Mouse (Mus musculus) intestine, embryonic 14.5 days (tissue): ENCODE measurements at regions not wholly inside any gene's neighbourhood (a gene's known extent, or its start where the extent isn't known, plus 50 kb on each side); places are given as distances from the start of the nearest gene placed in this dataset.

Experiments used
- ATAC-seq: fragments of 200-750 bp; cut with Nextera tagmentation; replicated peaks from 2 replicates; pipeline ENCODE4 v1.8.0; 2017; ENCODE audit warnings: low read depth, moderate number of reproducible peaks, moderate TSS enrichment, moderate library complexity; ENCODE audit not compliant: low FRiP score, low TSS enrichment
- DNase-seq: peaks from one replicate; pipeline ENCODE4 v3.0.0-alpha.2; 2018; ENCODE audit warnings: low spot score
- H3K27ac ChIP-seq: fragments of 300-500 bp; sonication (generic); 2 replicates; pipeline ENCODE4 v1.5.1; 2014; ENCODE audit warnings: low read depth, mild to moderate bottlenecking, control low read depth
- H3K27me3 ChIP-seq: fragments of 300-500 bp; sonication (generic); replicated peaks from 2 replicates; pipeline ENCODE4 v1.6.1; 2014; ENCODE audit warnings: low read length, control low read depth; ENCODE audit not compliant: control insufficient read depth, insufficient read depth
- H3K36me3 ChIP-seq: fragments of 300-500 bp; sonication (generic); 2 replicates; pipeline ENCODE4 v1.6.1; 2014; ENCODE audit warnings: low read length, control low read depth; ENCODE audit not compliant: control insufficient read depth, insufficient read depth
- H3K4me1 ChIP-seq: fragments of 300-500 bp; sonication (generic); replicated peaks from 2 replicates; pipeline ENCODE4 v1.6.1; 2014; ENCODE audit warnings: low read length, control low read depth, mixed read lengths; ENCODE audit not compliant: control insufficient read depth, insufficient read depth
- H3K4me2 ChIP-seq: fragments of 300-500 bp; sonication (generic); 2 replicates; pipeline ENCODE4 v1.6.1; 2014; ENCODE audit warnings: low read length
- H3K4me3 ChIP-seq: fragments of 300-500 bp; sonication (generic); 2 replicates; pipeline ENCODE4 v1.5.1; 2014; ENCODE audit warnings: low read depth, low read length, control low read depth, mixed read lengths
- H3K9ac ChIP-seq: fragments of 300-500 bp; sonication (generic); 2 replicates; pipeline ENCODE4 v1.6.1; 2014; ENCODE audit warnings: mild to moderate bottlenecking, low read length
- H3K9me3 ChIP-seq: fragments of 300-500 bp; sonication (generic); 2 replicates; pipeline ENCODE4 v1.6.1; 2016; ENCODE audit warnings: low read length, control low read depth; ENCODE audit not compliant: control insufficient read depth
- WGBS: fragments of 180-500 bp; shearing (Covaris S2); extraction: QIAGEN DNeasy Blood & Tissue Kit; methylation state at CpG from one replicate; pipeline ENCODE4 v1.1.7; 2014; 5-methylcytosine and 5-hydroxymethylcytosine counted together

DNA sequence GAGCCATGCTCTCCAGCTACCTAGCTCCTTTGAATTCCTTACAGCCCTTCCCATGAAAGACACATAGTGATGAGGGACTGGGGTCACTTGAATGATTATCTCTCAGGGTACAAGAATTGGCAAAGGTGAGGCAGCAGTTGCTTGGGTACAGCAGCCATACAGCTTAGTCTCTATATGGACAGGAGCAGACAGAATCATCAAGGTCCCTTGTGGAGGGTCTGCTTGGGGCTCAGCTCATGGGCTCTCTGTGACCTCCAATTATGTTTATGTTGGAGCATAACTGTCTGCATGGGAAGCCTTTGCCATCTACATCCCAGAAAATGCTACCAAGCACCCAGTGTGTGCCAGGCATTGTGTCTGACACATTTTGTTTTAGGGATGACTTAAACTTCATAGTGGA lies 118.4 kb upstream of the Lhcgr start:
- Histone ChIP-seq H3K4me2 (no peak overlapping the region), H3K4me1 (no peaks in the 10 kb centered on the region), H3K9ac (no peak overlapping the region), H3K9me3 (no peaks in the 10 kb centered on the region), H3K27me3 (no peaks in the 10 kb centered on the region), H3K36me3 (no peaks in the 10 kb centered on the region), H3K4me3 (no peak overlapping the region), H3K27ac (no peak overlapping the region)
- ATAC-seq (no peak), DNase-seq (no peak)

DNA sequence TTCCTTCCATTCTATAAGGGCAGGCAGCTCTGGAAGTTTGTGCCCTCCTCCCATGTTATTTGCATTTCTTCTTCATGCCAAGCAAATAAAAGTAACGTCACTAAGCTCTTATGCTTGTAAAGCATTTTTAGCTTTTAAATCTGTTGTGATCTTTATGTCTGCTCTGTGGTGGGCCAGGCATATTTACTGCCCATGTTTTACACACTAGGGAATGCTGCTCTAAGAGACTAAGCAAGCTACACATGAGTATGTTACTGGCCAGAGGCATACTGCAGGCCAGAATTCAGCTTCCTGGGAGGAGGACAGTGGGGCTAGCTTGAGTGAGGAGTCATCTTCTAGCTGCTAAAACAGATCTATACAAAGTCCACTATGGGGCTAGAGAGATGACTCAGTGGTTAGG lies 110.0 kb upstream of the Lhcgr start:
- H3K4me2 ChIP-seq: no peak overlapping the region
- ATAC-seq (no peak), DNase-seq (no peak)
- H3K27ac ChIP-seq: no peak overlapping the region
- H3K36me3 ChIP-seq: no peaks in the 10 kb centered on the region
- H3K27me3 ChIP-seq: no peaks in the 10 kb centered on the region
- H3K4me3 ChIP-seq: no peak overlapping the region
- H3K9ac ChIP-seq: no peak overlapping the region
- WGBS: 60% methylated on average over 1 of the region's 1 CpGs
- H3K9me3 ChIP-seq: no peaks in the 10 kb centered on the region
- H3K4me1 ChIP-seq: no peaks in the 10 kb centered on the region

DNA sequence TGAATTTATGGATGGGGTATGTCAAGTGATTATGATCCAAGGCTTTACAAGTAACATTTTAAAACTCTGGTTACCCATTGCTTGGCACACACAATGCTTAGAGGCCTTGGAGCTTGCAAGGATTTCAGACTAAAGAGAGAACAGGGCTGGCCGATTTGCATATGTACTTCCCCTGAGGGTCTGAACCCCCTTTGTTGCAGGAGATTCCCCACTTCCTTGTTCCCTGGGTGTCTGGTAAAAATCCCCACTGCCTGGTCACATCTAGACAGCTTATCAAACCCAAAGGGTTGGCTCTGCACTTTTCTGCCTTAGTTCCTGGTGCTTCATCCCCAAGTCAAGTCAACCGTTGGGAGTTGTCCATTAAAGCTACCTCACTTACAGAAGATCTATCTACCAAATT lies 109.1 kb upstream of the Lhcgr start:
- Histone ChIP-seq H3K9me3 (no peaks in the 10 kb centered on the region), H3K27ac (no peak overlapping the region), H3K27me3 (no peaks in the 10 kb centered on the region), H3K36me3 (no peaks in the 10 kb centered on the region), H3K9ac (no peak overlapping the region), H3K4me2 (no peak overlapping the region), H3K4me1 (no peaks in the 10 kb centered on the region), H3K4me3 (no peak overlapping the region)
- WGBS: 84% methylated on average over 2 of the region's 2 CpGs
- ATAC-seq: no peak
- DNase-seq: no peak

DNA sequence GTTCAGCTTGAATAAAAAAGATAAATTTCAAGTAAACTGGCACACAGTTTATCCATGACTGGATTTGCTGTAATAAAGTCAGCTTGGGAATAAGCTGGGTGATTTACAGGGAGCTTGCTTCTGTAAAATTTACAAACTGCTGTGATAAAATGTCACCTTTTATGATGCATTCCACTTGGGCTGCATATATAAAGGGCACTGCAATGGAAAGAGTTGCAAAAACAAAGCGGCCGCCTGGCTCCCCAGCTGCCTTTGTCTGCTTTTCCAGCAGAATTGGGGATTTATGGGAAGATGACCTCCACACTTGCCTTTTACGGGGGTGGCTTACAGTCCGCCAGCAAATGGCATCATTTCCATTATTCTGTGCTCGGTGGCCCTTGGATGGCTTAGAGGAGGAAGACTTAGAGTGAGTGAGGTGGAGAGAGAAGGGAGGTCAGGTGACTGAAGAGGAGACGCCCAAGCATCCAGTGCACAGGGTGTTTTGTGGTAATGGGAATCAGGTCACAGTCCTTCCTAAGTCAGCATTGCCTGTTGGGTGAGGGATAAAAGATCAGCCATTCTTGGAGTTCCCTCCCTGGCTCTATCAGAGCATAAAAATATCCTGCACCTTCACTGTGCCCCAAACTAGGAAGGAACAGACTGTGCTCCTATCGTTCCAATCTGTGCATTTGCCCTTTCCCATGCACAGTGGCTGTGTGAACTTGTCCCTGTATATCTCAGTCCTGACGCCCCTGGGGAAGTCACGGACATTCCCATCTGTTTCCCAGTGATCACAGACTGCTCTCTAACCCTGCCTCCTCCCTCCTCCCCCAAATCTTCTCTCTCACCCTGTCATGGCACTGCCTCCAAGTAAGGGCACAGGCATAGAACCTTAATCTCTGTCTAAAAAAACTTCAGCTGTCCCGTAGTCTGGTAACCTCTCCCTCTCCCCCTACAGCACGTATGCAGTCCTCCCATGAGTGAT lies 107.2 kb upstream of the Lhcgr start:
- no peaks in the 10 kb centered on the region for H3K36me3 ChIP-seq
- WGBS: 67% methylated on average over 11 of the region's 11 CpGs
- no peak overlapping the region for H3K9ac ChIP-seq
- H3K4me1 ChIP-seq: no peaks in the 10 kb centered on the region
- ATAC-seq: no peak
- no peaks in the 10 kb centered on the region for H3K27me3 ChIP-seq
- no peaks in the 10 kb centered on the region for H3K9me3 ChIP-seq
- no peak overlapping the region for H3K4me2 ChIP-seq
- no peak overlapping the region for H3K27ac ChIP-seq
- no peak for DNase-seq
- H3K4me3 ChIP-seq: no peak overlapping the region

DNA sequence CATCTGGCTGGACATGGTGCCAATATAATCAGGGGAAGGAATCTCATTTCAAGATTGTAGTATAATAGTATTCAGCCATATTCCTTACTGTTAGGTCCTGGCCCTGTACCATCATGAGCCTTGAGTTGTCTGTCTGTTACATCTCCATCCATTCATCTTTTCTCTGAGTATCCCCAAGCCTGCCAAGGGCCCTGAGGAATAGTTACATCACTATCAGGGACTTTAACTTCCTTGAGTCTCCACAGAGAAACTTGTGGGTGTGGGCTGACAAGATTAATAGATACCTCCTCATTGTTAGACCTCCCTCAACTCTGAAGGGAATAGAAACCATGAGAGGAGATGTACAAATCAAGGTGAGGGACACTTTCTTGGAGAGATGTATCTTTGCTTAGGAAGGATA lies 101.7 kb upstream of the Lhcgr start:
- H3K9ac ChIP-seq: no peak overlapping the region
- no peaks in the 10 kb centered on the region for H3K4me1 ChIP-seq
- no peaks in the 10 kb centered on the region for H3K27me3 ChIP-seq
- no peaks in the 10 kb centered on the region for H3K36me3 ChIP-seq
- no peak for DNase-seq
- no peak overlapping the region for H3K4me3 ChIP-seq
- H3K27ac ChIP-seq: no peak overlapping the region
- no peak overlapping the region for H3K4me2 ChIP-seq
- no peaks in the 10 kb centered on the region for H3K9me3 ChIP-seq
- no peak for ATAC-seq

DNA sequence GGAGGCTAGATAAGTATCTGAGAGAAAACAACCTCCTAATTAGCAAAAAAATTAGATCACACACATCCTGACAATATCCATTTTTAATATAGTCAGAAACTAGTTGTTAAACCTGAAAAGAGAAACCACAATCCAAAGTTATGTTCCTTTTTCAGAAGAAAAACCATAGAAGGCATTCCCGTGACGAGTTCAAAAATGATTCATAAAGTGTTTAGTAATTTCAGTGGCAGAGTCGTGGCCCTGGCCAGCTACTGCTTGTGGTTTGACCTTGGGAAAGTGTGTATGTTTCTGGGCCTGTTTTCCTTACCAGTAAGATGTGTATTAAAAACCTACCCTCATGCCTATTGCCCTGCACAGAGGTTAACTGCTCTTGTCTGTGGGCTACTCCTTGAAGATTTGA lies 93.7 kb upstream of the Lhcgr start:
- no peaks in the 10 kb centered on the region for H3K36me3 ChIP-seq
- no peaks in the 10 kb centered on the region for H3K9me3 ChIP-seq
- H3K27me3 ChIP-seq: no peaks in the 10 kb centered on the region
- no peak overlapping the region for H3K9ac ChIP-seq
- H3K4me3 ChIP-seq: no peak overlapping the region
- no peaks in the 10 kb centered on the region for H3K4me1 ChIP-seq
- ATAC-seq (no peak), DNase-seq (no peak)
- no peak overlapping the region for H3K27ac ChIP-seq
- H3K4me2 ChIP-seq: no peak overlapping the region
- WGBS: 58% methylated on average over 3 of the region's 3 CpGs

DNA sequence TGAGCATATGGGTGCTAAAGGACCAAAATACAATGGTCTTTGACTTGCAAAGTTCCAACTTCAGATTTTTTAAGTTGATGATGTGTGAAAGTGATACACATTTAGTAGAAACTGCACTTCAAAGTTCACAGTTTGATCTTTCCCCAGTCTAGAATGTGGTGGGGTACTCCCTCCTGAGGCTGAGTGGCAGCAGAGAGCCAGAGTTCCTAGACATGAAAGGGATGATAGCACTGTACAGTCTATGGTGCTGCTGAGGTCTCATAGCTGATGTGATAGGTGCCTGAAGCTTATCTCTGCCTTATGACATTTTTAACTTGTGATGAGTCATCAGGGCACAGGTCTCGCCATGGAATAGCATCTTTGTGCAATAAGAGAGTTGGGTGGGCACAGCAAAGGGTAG lies 87.9 kb upstream of the Lhcgr start:
- Histone ChIP-seq H3K4me1 (no peaks in the 10 kb centered on the region), H3K9me3 (no peaks in the 10 kb centered on the region), H3K4me3 (no peak overlapping the region), H3K27ac (no peak overlapping the region), H3K9ac (no peak overlapping the region), H3K36me3 (no peaks in the 10 kb centered on the region), H3K27me3 (no peaks in the 10 kb centered on the region), H3K4me2 (no peak overlapping the region)
- 75% methylated on average over 1 of the region's 1 CpGs for WGBS
- DNase-seq (no peak), ATAC-seq (no peak)

DNA sequence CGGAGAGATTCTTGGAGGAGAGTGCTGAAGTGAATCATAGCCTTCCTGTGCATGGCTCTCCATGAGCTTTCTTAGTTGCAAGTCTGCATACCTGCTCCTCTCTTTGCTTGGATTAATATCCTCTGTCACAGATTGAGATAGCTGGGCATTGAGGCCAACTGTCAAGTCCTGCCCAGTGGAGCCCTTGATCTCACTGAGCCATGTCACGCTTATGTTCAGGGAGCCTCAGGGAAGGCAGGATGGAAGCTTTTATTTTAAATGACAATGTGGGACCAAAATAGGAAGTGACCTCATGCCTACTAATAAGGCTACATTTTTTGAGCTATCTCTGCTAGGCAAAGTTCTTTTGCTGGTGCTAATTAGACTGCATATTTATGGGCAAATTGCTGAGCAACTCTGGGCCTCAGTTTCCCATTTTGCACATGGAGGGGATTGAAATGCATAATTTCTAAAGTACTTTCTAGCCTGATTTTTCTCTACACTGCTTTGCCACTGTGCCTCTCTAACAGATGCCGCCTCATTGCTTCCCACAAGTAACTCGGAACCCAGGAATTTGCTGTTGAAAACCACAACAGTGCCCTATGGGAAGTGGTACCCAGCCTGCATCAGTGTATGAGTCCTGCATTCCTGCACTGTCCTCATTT lies 78.7 kb upstream of the Lhcgr start:
- no peak overlapping the region for H3K4me3 ChIP-seq

DNA sequence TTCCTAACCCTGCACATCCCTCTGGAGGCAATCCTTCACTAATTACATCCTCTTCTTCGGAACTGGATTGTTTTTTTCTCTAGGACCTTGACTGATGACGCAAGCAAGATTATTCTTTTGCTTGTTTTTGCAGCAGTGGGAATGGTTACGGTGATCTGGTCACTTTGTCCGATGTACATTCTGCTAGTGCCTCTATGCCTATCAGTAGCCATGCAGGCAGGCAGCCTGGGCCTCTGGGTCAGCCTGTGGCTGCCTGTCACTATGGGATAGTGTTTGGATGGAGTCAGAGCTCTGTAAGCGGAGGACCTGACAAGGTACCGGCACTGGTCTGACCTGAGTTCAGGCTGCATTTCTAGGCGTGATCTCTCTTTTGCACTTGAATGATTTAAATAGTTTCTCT lies 72.8 kb upstream of the Lhcgr start:
- no peak overlapping the region for H3K9ac ChIP-seq
- no peak overlapping the region for H3K4me3 ChIP-seq
- WGBS: 78% methylated on average over 7 of the region's 7 CpGs
- H3K27ac ChIP-seq: no peak overlapping the region
- no peaks in the 10 kb centered on the region for H3K36me3 ChIP-seq
- H3K27me3 ChIP-seq: no peaks in the 10 kb centered on the region
- H3K4me1 ChIP-seq: no peaks in the 10 kb centered on the region
- H3K4me2 ChIP-seq: no peak overlapping the region
- peak; percentile 33 for DNase-seq
- no peak for ATAC-seq
- no peaks in the 10 kb centered on the region for H3K9me3 ChIP-seq

More for the DNA sequence above, 78.7 kb upstream of the Lhcgr start:
- no peaks in the 10 kb centered on the region for H3K4me1 ChIP-seq
- no peak overlapping the region for H3K27ac ChIP-seq
- no peak overlapping the region for H3K4me2 ChIP-seq
- no peak overlapping the region for H3K9ac ChIP-seq
- no peaks in the 10 kb centered on the region for H3K27me3 ChIP-seq
- ATAC-seq (no peak), DNase-seq (peak; percentile 20)
- H3K9me3 ChIP-seq: no peaks in the 10 kb centered on the region
- no peaks in the 10 kb centered on the region for H3K36me3 ChIP-seq
- WGBS: 81% methylated on average over 4 of the region's 4 CpGs
